ENCODE assay signal across 24 mouse cellular contexts in the genomic region with DNA sequence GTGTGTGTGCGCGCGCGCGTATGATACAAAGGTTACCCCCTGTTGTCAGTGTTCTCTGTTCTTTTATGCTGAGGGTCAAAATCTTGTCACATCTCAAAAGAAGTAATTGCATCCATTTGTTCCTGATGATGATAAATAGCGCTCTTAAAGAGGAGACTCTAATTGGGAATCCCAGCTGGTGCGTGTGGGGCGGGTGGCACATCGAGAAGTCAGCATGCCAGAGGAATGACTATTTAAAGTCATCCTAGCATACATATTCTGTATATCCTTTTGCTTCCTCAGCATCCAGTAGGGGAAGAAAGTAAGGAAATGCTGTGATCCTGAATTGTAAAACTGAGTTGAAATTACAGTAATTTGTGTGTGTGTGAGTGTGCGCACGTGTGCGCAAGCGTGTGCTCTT. TPM values are rescaled to one million over a fixed set of nuclear protein-coding genes. Genes with fewer than 3 reads are reported as not detected.
A peak's percentile ranks its signal among the peaks of the same experiment; 100 is the strongest.
DNase-seq lines count a peak whose midpoint lies in the region; ATAC-seq lines count a peak whose summit lies in the region.
"Had no signal": no experiment of that assay in that cellular context is flagged by ENCODE, and none has a peak within 500 bp of the region (broad histone marks: within the 10 kb centered on the region; RNA-seq: fewer than 3 reads in every experiment).

No protein-coding gene starts in this region.

- H3K4me3 ChIP-seq in forebrain, embryonic 13.5 days, result no peak overlapping the region
- no peak overlapping the region for H3K4me3 ChIP-seq in forebrain, embryonic 10.5 days
- H3K4me3 ChIP-seq in forebrain, embryonic 16.5 days (replicated peaks; ENCODE audit: low read length), result no peak overlapping the region
- H3K4me3 ChIP-seq: embryonic facial prominence, embryonic 13.5 days; heart, embryonic 10.5 days; limb, embryonic 12.5 days; liver, embryonic 13.5 days; lung, embryonic 15.5 days; midbrain, embryonic 12.5 days; stomach, embryonic 15.5 days had no signal

- no peaks in the 10 kb centered on the region for H3K9me3 ChIP-seq in forebrain, embryonic 13.5 days (replicated peaks)
- no peaks in the 10 kb centered on the region for H3K9me3 ChIP-seq in forebrain, embryonic 10.5 days
- H3K9me3 ChIP-seq in forebrain, embryonic 16.5 days (ENCODE audit: control insufficient read depth, low read length), result no peaks in the 10 kb centered on the region
- H3K9me3 ChIP-seq: embryonic facial prominence, embryonic 13.5 days; heart, embryonic 10.5 days; limb, embryonic 12.5 days; liver, embryonic 13.5 days; lung, embryonic 15.5 days; midbrain, embryonic 12.5 days; stomach, embryonic 15.5 days had no signal

- H3K36me3 ChIP-seq in forebrain, embryonic 13.5 days (ENCODE audit: poor library complexity, severe bottlenecking), result no peaks in the 10 kb centered on the region
- H3K36me3 ChIP-seq in forebrain, embryonic 10.5 days (replicated peaks), result no peaks in the 10 kb centered on the region
- no peaks in the 10 kb centered on the region for H3K36me3 ChIP-seq in forebrain, embryonic 16.5 days (ENCODE audit: control insufficient read depth, insufficient read depth)
- H3K36me3 ChIP-seq: embryonic facial prominence, embryonic 13.5 days; heart, embryonic 10.5 days; limb, embryonic 12.5 days; liver, embryonic 13.5 days; lung, embryonic 15.5 days; midbrain, embryonic 12.5 days; stomach, embryonic 15.5 days had no signal

- H3K9ac ChIP-seq in forebrain, embryonic 13.5 days, result no peak overlapping the region
- H3K9ac ChIP-seq in forebrain, embryonic 16.5 days (replicated peaks; ENCODE audit: low read depth, low read length), result no peak overlapping the region
- H3K9ac ChIP-seq: embryonic facial prominence, embryonic 13.5 days; limb, embryonic 12.5 days; liver, embryonic 13.5 days; lung, embryonic 15.5 days; midbrain, embryonic 12.5 days; stomach, embryonic 15.5 days had no signal

- no peak overlapping the region for H3K27ac ChIP-seq in forebrain, embryonic 13.5 days
- H3K27ac ChIP-seq in forebrain, embryonic 10.5 days, result no peak overlapping the region
- no peak overlapping the region for H3K27ac ChIP-seq in forebrain, embryonic 16.5 days (ENCODE audit: low read length)
- H3K27ac ChIP-seq: embryonic facial prominence, embryonic 13.5 days; heart, embryonic 10.5 days; limb, embryonic 12.5 days; liver, embryonic 13.5 days; lung, embryonic 15.5 days; macrophage; midbrain, embryonic 12.5 days; stomach, embryonic 15.5 days had no signal

- no peaks in the 10 kb centered on the region for H3K27me3 ChIP-seq in forebrain, embryonic 13.5 days
- no peaks in the 10 kb centered on the region for H3K27me3 ChIP-seq in forebrain, embryonic 10.5 days (ENCODE audit: poor library complexity, severe bottlenecking)
- no peaks in the 10 kb centered on the region for H3K27me3 ChIP-seq in forebrain, embryonic 16.5 days (replicated peaks; ENCODE audit: control insufficient read depth, insufficient read depth, low read length)
- H3K27me3 ChIP-seq: embryonic facial prominence, embryonic 13.5 days; limb, embryonic 12.5 days; lung, embryonic 15.5 days; midbrain, embryonic 12.5 days; stomach, embryonic 15.5 days had no signal

- H3K4me2 ChIP-seq in forebrain, embryonic 13.5 days, result no peak overlapping the region
- no peak overlapping the region for H3K4me2 ChIP-seq in forebrain, embryonic 16.5 days (ENCODE audit: low read length)
- H3K4me2 ChIP-seq: embryonic facial prominence, embryonic 13.5 days; limb, embryonic 12.5 days; liver, embryonic 13.5 days; lung, embryonic 15.5 days; midbrain, embryonic 12.5 days; stomach, embryonic 15.5 days had no signal

- DNase-seq in forebrain, embryonic 10.5 days (ENCODE audit: extremely low spot score, low spot score), result no peak
- DNase-seq in left cerebral cortex, adult 18-20 months (ENCODE audit: low spot score in 2 of 2), result peak; percentile 26 to 37
- no peak for DNase-seq in left cerebral cortex, postnatal 4 days
- DNase-seq in brain, adult 2 months (ENCODE audit: low read depth, low spot score), result peak; percentile 71
- DNase-seq in urinary bladder, postnatal 4 days (ENCODE audit: low spot score in 2 of 2), result no peak
- DNase-seq: adrenal gland, adult 2 months; cerebellum, adult 11-12 months; cerebellum, postnatal 36 days; gastrocnemius, postnatal 36 days; heart, postnatal 10 days; kidney, adult 2 months; kidney, postnatal 14 days; liver, embryonic 13.5 days; thymus, adult 2 months had no signal

- ATAC-seq in forebrain, embryonic 13.5 days, result peak; percentile 76
- peak; percentile 78 for ATAC-seq in forebrain, embryonic 16.5 days
- ATAC-seq in CD4-positive, CD25-positive, alpha-beta regulatory T cell, adult 4 months, result no peak

- WGBS in forebrain, embryonic 13.5 days, result 53% methylated on average over 13 of the region's 13 CpGs
- 83% methylated on average over 13 of the region's 13 CpGs for WGBS in forebrain, embryonic 10.5 days
- WGBS in forebrain, embryonic 16.5 days, result 53% methylated on average over 13 of the region's 13 CpGs

- intact Hi-C loops in left cerebral cortex, postnatal 4 days (cut with DNase I), result no loop called here

- peaks cover 32% of the 10 kb centered on the region for H3K4me1 ChIP-seq in forebrain, embryonic 13.5 days
- H3K4me1 ChIP-seq in forebrain, embryonic 10.5 days, result peaks cover 16% of the 10 kb centered on the region
- H3K4me1 ChIP-seq in forebrain, embryonic 16.5 days (replicated peaks; ENCODE audit: control insufficient read depth, insufficient read depth, low read length), result peaks cover 23% of the 10 kb centered on the region
- H3K4me1 ChIP-seq: liver, embryonic 13.5 days had no signal

RNA-seq across cellular contexts. Expression of a gene that starts 6.7 kb away (rescaled TPM):
- 7.2 and 8.7 TPM in 2 replicates for polyA plus RNA-seq in forebrain, embryonic 13.5 days (2015; fragmentation: Nextera tagmentation; extraction: Ambion mirVana)
- 3.9 and 4.5 TPM in 2 replicates for polyA plus RNA-seq in forebrain, embryonic 10.5 days (2016; fragmentation: Nextera tagmentation; extraction: Ambion mirVana)
- total RNA-seq in left cerebral cortex, adult 18-20 months (2021), result 10 to 100 TPM; 65.5 to 68.1 TPM
- total RNA-seq in left cerebral cortex, postnatal 4 days (2021), result 10 to 100 TPM; 83.9 to 85.2 TPM
- polyA plus RNA-seq in forebrain, embryonic 16.5 days (2015; fragmentation: Nextera tagmentation; extraction: Ambion mirVana), result 12.3 and 12.8 TPM in 2 replicates
- 1 to 10 TPM in 1 of 2 experiments, under 1 TPM in 1; 0.47 to 1.1 TPM for polyA plus RNA-seq in CD4-positive, CD25-positive, alpha-beta regulatory T cell, adult 4 months (2017; shearing (Covaris generic))

Comparison
In these comparisons a context has a peak if more than half of its experiments do, and no peak if none do; other contexts are left out.
1. DNase-seq: peak in left cerebral cortex, adult 18-20 months (2 of 2) and brain, adult 2 months (single experiment); none in forebrain, embryonic 10.5 days (single experiment), left cerebral cortex, postnatal 4 days (single experiment) and urinary bladder, postnatal 4 days (0 of 2).